Mouse (Mus musculus) kidney, adult 2 months (tissue): ENCODE measurements around the gene 2010300C02Rik. TPM values are rescaled to one million over a fixed set of nuclear protein-coding genes. Genes with fewer than 3 reads are reported as not detected.

Source experiments
- DNase-seq: peaks from one replicate; pipeline ENCODE4 v3.0.0; 2021
- H3K27ac ChIP-seq: fragments of 200-500 bp; 2 replicates; pipeline ENCODE4 v1.5.1; 2012; ENCODE audit warnings: low read depth, low read length, control low read depth, inconsistent platforms; ENCODE audit not compliant: insufficient read depth
- H3K27me3 ChIP-seq: fragments of 200-500 bp; replicated peaks from 2 replicates; pipeline ENCODE4 v1.6.1; 2012; ENCODE audit warnings: mild to moderate bottlenecking, moderate library complexity, low read length, inconsistent platforms; ENCODE audit not compliant: control insufficient read depth, insufficient read depth
- H3K36me3 ChIP-seq: fragments of 200-500 bp; 2 replicates; pipeline ENCODE4 v1.6.1; 2012; ENCODE audit warnings: mild to moderate bottlenecking, moderate library complexity, low read length, inconsistent platforms; ENCODE audit not compliant: control insufficient read depth, insufficient read depth
- H3K4me1 ChIP-seq: fragments of 200-500 bp; 2 replicates; pipeline ENCODE4 v1.6.1; 2011; ENCODE audit warnings: low read length; ENCODE audit not compliant: control insufficient read depth, insufficient read depth
- H3K4me3 ChIP-seq: fragments of 200-500 bp; 2 replicates; pipeline ENCODE4 v1.5.1; 2011; ENCODE audit warnings: mild to moderate bottlenecking, low read depth, low read length, control low read depth; ENCODE audit not compliant: insufficient read depth
- CTCF ChIP-seq: fragments of 200-500 bp; conservative IDR thresholded peaks from 2 replicates; pipeline ENCODE4 v1.5.1; 2011; ENCODE audit warnings: low read depth, mild to moderate bottlenecking, control low read depth, low read length, moderate library complexity, mixed read lengths; ENCODE audit not compliant: insufficient read depth, insufficient read length
- POLR2A ChIP-seq: fragments of 200-500 bp; IDR thresholded peaks from one replicate; pipeline ENCODE4 v1.6.1; 2011; ENCODE audit warnings: low read depth, low read length, control low read depth
- WGBS: fragments of 180-500 bp; shearing (Covaris S2); methylation state at CpG from one replicate; pipeline ENCODE4 v1.1.7; 2018; 5-methylcytosine and 5-hydroxymethylcytosine counted together
- polyA plus RNA-seq: library from polyadenylated mRNA; depleted of rRNA; stranded (reverse); fragments of >200 nt; gene quantifications from 2 replicates; pipeline ENCODE4 v1.2.3, GENCODE M21; 2012

2010300C02Rik gene
- polyA plus RNA-seq, 1 experiment: 0.86 TPM

- 67% methylated on average over 2 of the region's 2 CpGs for WGBS
- H3K4me1 ChIP-seq: no peaks in the 10 kb centered on the region
- H3K27ac ChIP-seq: no peak overlapping the region
- H3K36me3 ChIP-seq: no peaks in the 10 kb centered on the region
- no peak overlapping the region for H3K4me3 ChIP-seq
- no peak for DNase-seq
- H3K27me3 ChIP-seq: no peaks in the 10 kb centered on the region
- TF ChIP-seq POLR2A (no peak), CTCF (no peak)
These were observed 19.0 kb upstream of the 2010300C02Rik start for GRCm38 (mm10) chr1:37738895-37739294.

- Histone ChIP-seq H3K27me3 (no peaks in the 10 kb centered on the region), H3K36me3 (no peaks in the 10 kb centered on the region), H3K4me1 (no peaks in the 10 kb centered on the region), H3K27ac (no peak overlapping the region), H3K4me3 (no peak overlapping the region)
- no peak for DNase-seq
- TF ChIP-seq CTCF (no peak), POLR2A (no peak)
- 67% methylated on average over 4 of the region's 4 CpGs for WGBS
These were observed 17.2 kb upstream of the 2010300C02Rik start for GRCm38 (mm10) chr1:37737045-37737444.

GRCm38 (mm10) chr1:37735932-37736331, 16.0 kb upstream of the 2010300C02Rik start:
- H3K36me3 ChIP-seq: no peaks in the 10 kb centered on the region
- no peaks in the 10 kb centered on the region for H3K4me1 ChIP-seq
- 83% methylated on average over 5 of the region's 5 CpGs for whole genome bisulfite sequencing
- DNase-seq: no peak
- no peak for TF ChIP-seq POLR2A
- no peak for TF ChIP-seq CTCF
- no peaks in the 10 kb centered on the region for H3K27me3 ChIP-seq
- H3K27ac ChIP-seq: no peak overlapping the region
- H3K4me3 ChIP-seq: no peak overlapping the region

- WGBS: 53% methylated on average over 7 of the region's 7 CpGs
These were observed 15.0 kb upstream of the 2010300C02Rik start for GRCm38 (mm10) chr1:37734841-37735240.

GRCm38 (mm10) chr1:37729353-37729752, 9.5 kb upstream of the 2010300C02Rik start:
- H3K27me3 ChIP-seq: no peaks in the 10 kb centered on the region
- no peak for DNase-seq
- no peak for TF ChIP-seq POLR2A
- TF ChIP-seq CTCF: no peak
- H3K4me1 ChIP-seq: no peaks in the 10 kb centered on the region
- no peak overlapping the region for H3K4me3 ChIP-seq
- 90% methylated on average over 8 of the region's 8 CpGs for WGBS
- H3K36me3 ChIP-seq: no peaks in the 10 kb centered on the region
- H3K27ac ChIP-seq: no peak overlapping the region

More at GRCm38 (mm10) chr1:37734841-37735240, 15.0 kb upstream of the 2010300C02Rik start:
- Histone ChIP-seq H3K36me3 (no peaks in the 10 kb centered on the region), H3K27me3 (no peaks in the 10 kb centered on the region), H3K4me1 (no peaks in the 10 kb centered on the region), H3K27ac (no peak overlapping the region), H3K4me3 (no peak overlapping the region)
- DNase-seq: no peak
- no peak for TF ChIP-seq CTCF
- TF ChIP-seq POLR2A: no peak

GRCm38 (mm10) chr1:37728053-37728452, 8.2 kb upstream of the 2010300C02Rik start:
- TF ChIP-seq POLR2A (no peak), CTCF (no peak)
- no peaks in the 10 kb centered on the region for H3K27me3 ChIP-seq
- no peak overlapping the region for H3K4me3 ChIP-seq
- H3K36me3 ChIP-seq: no peaks in the 10 kb centered on the region
- WGBS: 51% methylated on average over 10 of the region's 10 CpGs
- no peaks in the 10 kb centered on the region for H3K4me1 ChIP-seq
- DNase-seq: no peak
- H3K27ac ChIP-seq: no peak overlapping the region

GRCm38 (mm10) chr1:37727186-37727585, 7.3 kb upstream of the 2010300C02Rik start:
- WGBS: 87% methylated on average over 8 of the region's 8 CpGs
- DNase-seq: no peak

GRCm38 (mm10) chr1:37726426-37726825, 6.5 kb upstream of the 2010300C02Rik start:
- DNase-seq: no peak
- H3K36me3 ChIP-seq: no peaks in the 10 kb centered on the region
- H3K27ac ChIP-seq: no peak overlapping the region
- no peaks in the 10 kb centered on the region for H3K4me1 ChIP-seq
- H3K27me3 ChIP-seq: no peaks in the 10 kb centered on the region
- WGBS: 76% methylated on average over 8 of the region's 8 CpGs
- TF ChIP-seq POLR2A (no peak), CTCF (no peak)
- no peak overlapping the region for H3K4me3 ChIP-seq

More at GRCm38 (mm10) chr1:37727186-37727585, 7.3 kb upstream of the 2010300C02Rik start:
- no peak overlapping the region for H3K27ac ChIP-seq
- H3K27me3 ChIP-seq: no peaks in the 10 kb centered on the region
- H3K4me3 ChIP-seq: no peak overlapping the region
- H3K36me3 ChIP-seq: no peaks in the 10 kb centered on the region
- no peak for TF ChIP-seq POLR2A
- no peak for TF ChIP-seq CTCF
- H3K4me1 ChIP-seq: no peaks in the 10 kb centered on the region
